Mouse (Mus musculus): ENCODE measurements around the gene Gm765.

Gm765 gene

GRCm38 (mm10) chr6:98221970-98222369 is 120.6 kb downstream of the Gm765 start:
- in situ Hi-C loops (cut with MseI, MboI), result no loop called here

DNA sequence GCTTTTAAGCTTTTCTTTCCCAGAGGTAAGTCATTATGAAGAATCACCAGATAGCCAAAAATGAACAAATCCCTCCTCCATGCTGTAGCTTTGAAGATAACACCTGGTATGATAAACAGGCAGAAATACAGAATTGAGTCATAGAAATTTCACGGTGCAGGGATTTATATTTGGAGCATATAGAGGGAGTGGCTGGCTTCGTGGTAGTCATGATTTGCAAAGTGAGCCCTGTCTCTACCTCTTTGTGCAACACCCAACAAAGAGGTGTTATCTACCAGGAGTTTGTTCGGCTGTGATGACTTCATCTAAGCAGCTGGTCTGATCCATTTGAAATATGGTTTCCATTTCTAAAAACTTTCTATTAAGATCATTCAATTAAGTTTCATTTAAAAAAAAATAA is 130.3 kb downstream of the Gm765 start:
- in situ Hi-C loops (cut with MseI, MboI), result no loop called here

- in situ Hi-C loops (cut with MseI, MboI), result no loop called here
Measured at GRCm38 (mm10) chr6:98210237-98210636, 132.3 kb downstream of the Gm765 start.

DNA sequence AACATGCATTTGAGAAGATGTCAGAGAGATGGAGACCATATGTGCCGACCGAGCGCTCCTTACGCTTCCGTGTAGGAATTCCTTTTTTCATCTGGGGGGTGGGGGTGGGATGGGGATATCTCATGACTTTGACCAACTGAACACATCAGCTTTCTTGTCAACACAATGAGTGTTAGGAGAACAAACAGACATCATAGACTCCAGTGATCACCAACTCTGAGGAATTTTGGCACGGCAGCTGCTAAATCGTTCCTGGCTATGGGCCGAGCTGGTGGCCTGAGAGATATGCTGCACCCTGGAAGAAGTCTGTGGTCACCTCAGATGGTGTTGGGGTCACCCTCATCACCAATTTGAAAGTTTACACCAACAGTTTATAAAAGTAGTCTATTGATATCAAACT is 134.5 kb downstream of the Gm765 start:
- in situ Hi-C loops (cut with MseI, MboI), result no loop called here

GRCm38 (mm10) chr6:98198706-98199105 is 143.8 kb downstream of the Gm765 start:
- in situ Hi-C loops (cut with MseI, MboI), result no loop called here

DNA sequence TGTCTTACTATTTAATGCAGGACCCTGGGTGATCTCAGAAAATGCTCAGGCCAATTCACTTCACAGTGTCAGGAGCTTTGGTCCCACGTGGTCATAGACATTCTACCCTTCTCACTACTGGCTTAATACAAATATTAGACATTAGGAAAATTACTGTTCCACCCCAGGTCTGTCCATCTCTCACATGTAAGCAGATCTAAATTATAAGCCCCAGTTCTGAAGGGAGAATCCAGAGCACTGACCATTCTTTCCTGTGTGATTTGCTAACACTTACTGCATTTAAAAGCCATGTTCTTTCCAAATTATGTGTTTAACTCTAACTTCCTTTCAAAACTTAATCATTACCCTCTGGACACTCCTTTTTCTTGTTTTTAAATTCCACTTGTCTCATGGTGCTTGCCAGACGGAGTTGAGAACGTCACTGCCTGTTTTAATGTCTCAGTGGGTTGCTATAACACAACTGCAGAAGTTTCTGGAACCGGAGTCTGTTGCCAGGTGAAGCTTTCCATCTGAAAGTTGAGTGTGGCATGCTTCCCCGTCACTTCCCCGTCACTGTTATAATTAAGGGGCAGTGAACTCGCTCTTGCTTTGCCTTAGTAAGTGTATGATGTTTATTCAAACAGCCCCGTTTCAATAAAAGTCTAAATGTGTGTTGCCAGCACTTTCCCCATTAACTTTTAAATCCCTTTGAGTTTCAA is 151.7 kb downstream of the Gm765 start:
- in situ Hi-C loops (cut with MseI, MboI), result no loop called here
